Mouse (Mus musculus): ENCODE measurements at regions not wholly inside any gene's neighbourhood (a gene's known extent, or its start where the extent isn't known, plus 50 kb on each side); places are given as distances from the start of the nearest gene placed in this dataset.

- TF ChIP-seq GATA1 (IDR thresholded peaks at IDR 0.05; ENCODE audit: borderline replicate concordance, low read length) = no peak
- TF ChIP-seq FLI1 (IDR thresholded peaks at IDR 0.05; ENCODE audit: low read length) = no peak
Measured at GRCm38 (mm10) chr1:183947066-183947465, 66.0 kb upstream of the Dusp10 start.
